Mouse (Mus musculus): ENCODE measurements around the gene Ccdc103.

Gene Ccdc103

GRCm38 (mm10) chr11:102880585-102881313 lies at the start of gene Ccdc103, which contains the start of gene Eftud2:
Gene Ccdc103 (plus strand): TSS chr11:102881204.
Gene Eftud2 (minus strand): TSS chr11:102880985.
- in situ Hi-C loops (cut with MseI, MboI) = no loop called here

- in situ Hi-C loops (cut with MseI, MboI) = no loop called here
Observed at GRCm38 (mm10) chr11:102832700-102833297, 48.2 kb upstream of the Ccdc103 start.

- in situ Hi-C loops (cut with MseI, MboI) = no loop called here
Observed at GRCm38 (mm10) chr11:102834219-102834618, 46.8 kb upstream of the Ccdc103 start.

GRCm38 (mm10) chr11:102835549-102835948 lies 45.5 kb upstream of the Ccdc103 start, which contains the start of gene Higd1b:
Gene Higd1b (plus strand): TSS chr11:102835849.
- in situ Hi-C loops (cut with MseI, MboI) = no loop called here

GRCm38 (mm10) chr11:102836146-102836545 lies 44.9 kb upstream of the Ccdc103 start:
- in situ Hi-C loops (cut with MseI, MboI) = no loop called here

GRCm38 (mm10) chr11:102837385-102837784 lies 43.6 kb upstream of the Ccdc103 start:
- in situ Hi-C loops (cut with MseI, MboI) = no loop called here

GRCm38 (mm10) chr11:102838126-102838525 lies 42.9 kb upstream of the Ccdc103 start:
- in situ Hi-C loops (cut with MseI, MboI) = no loop called here

- in situ Hi-C loops (cut with MseI, MboI) = no loop called here
Observed at GRCm38 (mm10) chr11:102838616-102839150, 42.3 kb upstream of the Ccdc103 start.

- in situ Hi-C loops (cut with MseI, MboI) = loop anchor here in 1 of 2 experiments (5.0 kb wide), 1 partner anchor 74 kb away; no protein-coding TSS in a partner anchor
Observed at GRCm38 (mm10) chr11:102845926-102846325, 35.1 kb upstream of the Ccdc103 start.

GRCm38 (mm10) chr11:102851883-102852282 lies 29.1 kb upstream of the Ccdc103 start:
- in situ Hi-C loops (cut with MseI, MboI) = no loop called here

- in situ Hi-C loops (cut with MseI, MboI) = no loop called here
Observed at GRCm38 (mm10) chr11:102853760-102854159, 27.2 kb upstream of the Ccdc103 start.

GRCm38 (mm10) chr11:102855941-102856340 lies 25.1 kb upstream of the Ccdc103 start:
- in situ Hi-C loops (cut with MseI, MboI) = no loop called here

GRCm38 (mm10) chr11:102858951-102859350 lies 22.1 kb upstream of the Ccdc103 start:
- in situ Hi-C loops (cut with MseI, MboI) = no loop called here

- in situ Hi-C loops (cut with MseI, MboI) = no loop called here
Observed at GRCm38 (mm10) chr11:102859933-102860332, 21.1 kb upstream of the Ccdc103 start.

- in situ Hi-C loops (cut with MseI, MboI) = no loop called here
Observed at GRCm38 (mm10) chr11:102864272-102864671, 16.7 kb upstream of the Ccdc103 start.

GRCm38 (mm10) chr11:102874801-102875334 lies 6.1 kb upstream of the Ccdc103 start:
- in situ Hi-C loops (cut with MseI, MboI) = no loop called here

- in situ Hi-C loops (cut with MseI, MboI) = no loop called here
Observed at GRCm38 (mm10) chr11:102879558-102879957, 1.4 kb upstream of the Ccdc103 start.

- in situ Hi-C loops (cut with MseI, MboI) = no loop called here
Observed at GRCm38 (mm10) chr11:102881314-102882198, 552 bp downstream of the Ccdc103 start.

GRCm38 (mm10) chr11:102884616-102885219 lies 3.7 kb downstream of the Ccdc103 start, which contains the start of gene Fam187a:
Gene Fam187a (plus strand): TSS chr11:102885169.
- in situ Hi-C loops (cut with MseI, MboI) = no loop called here

- in situ Hi-C loops (cut with MseI, MboI) = no loop called here
Observed at GRCm38 (mm10) chr11:102887433-102887832, 6.4 kb downstream of the Ccdc103 start.

GRCm38 (mm10) chr11:102888135-102888534 lies 7.1 kb downstream of the Ccdc103 start:
- in situ Hi-C loops (cut with MseI, MboI) = no loop called here
